Mouse (Mus musculus): ENCODE results near the gene Ccdc177. TPM values are rescaled to one million over a fixed set of nuclear protein-coding genes. Genes with fewer than 3 reads are reported as not detected.
A peak's percentile ranks its signal among the peaks of the same experiment; 100 is the strongest.

Ccdc177 gene
- polyA plus RNA-seq, 1 experiment from 2014 or later, result 7.8 TPM

- H3K4me3 ChIP-seq (replicated peaks), result no peak overlapping the region
- H3K36me3 ChIP-seq (replicated peaks), result peaks cover 44% of the 10 kb centered on the region
- H3K9ac ChIP-seq, result no peak overlapping the region
- no peak for ATAC-seq (ENCODE audit: low FRiP score)
- H3K27me3 ChIP-seq, result no peaks in the 10 kb centered on the region
- H3K27ac ChIP-seq, result no peak overlapping the region
- H3K4me1 ChIP-seq, result peaks cover under 1% of the 10 kb centered on the region; the same call in 1 of the 2 replicates
- 92% methylated on average over 6 of the region's 6 CpGs for WGBS
- H3K9me3 ChIP-seq, result peaks cover 14% of the 10 kb centered on the region
- no peak overlapping the region for H3K4me2 ChIP-seq
These were observed 8.9 kb downstream of the Ccdc177 start for GRCm38 (mm10) chr12:80751556-80751955.

- H3K4me2 ChIP-seq, result no peak overlapping the region
- peak; percentile 58; the same call in 1 of the 2 replicates for ATAC-seq (ENCODE audit: low FRiP score)
- no peaks in the 10 kb centered on the region for H3K36me3 ChIP-seq (replicated peaks)
- no peaks in the 10 kb centered on the region for H3K9me3 ChIP-seq
- H3K4me1 ChIP-seq, result peaks cover 11% of the 10 kb centered on the region
- H3K27ac ChIP-seq, result peak overlapping the region; percentile 65
- H3K4me3 ChIP-seq (replicated peaks), result no peak overlapping the region
- 55% methylated on average over 8 of the region's 8 CpGs for WGBS
- H3K9ac ChIP-seq, result no peak overlapping the region
- H3K27me3 ChIP-seq, result 0 out of 2 replicates have a peak, but pooled peaks cover under 1% of the 10 kb centered on the region
These were observed 14.3 kb downstream of the Ccdc177 start for GRCm38 (mm10) chr12:80746031-80746813.

DNA sequence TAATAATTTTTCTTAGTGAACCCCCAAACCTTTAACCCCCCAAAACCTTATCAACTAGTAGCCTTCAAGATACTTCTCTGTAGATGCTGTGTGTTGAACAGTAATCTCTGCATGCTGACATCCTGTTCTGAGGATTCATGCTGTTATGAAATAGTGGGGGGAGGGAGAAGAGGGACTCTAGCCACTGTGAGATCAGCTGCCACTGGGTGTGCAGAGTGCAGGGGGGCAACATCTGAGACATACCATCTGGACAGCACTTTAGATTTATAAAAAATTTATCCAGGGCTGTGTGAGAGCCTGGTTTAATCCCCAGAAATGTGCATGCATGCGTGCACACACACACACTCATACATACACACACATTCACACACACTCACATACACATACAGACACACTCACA, 15.9 kb downstream of the Ccdc177 start:
- Histone ChIP-seq H3K4me2 (no peak overlapping the region), H3K9me3 (no peaks in the 10 kb centered on the region), H3K9ac (no peak overlapping the region), H3K36me3 (replicated peaks) (no peaks in the 10 kb centered on the region), H3K27ac (no peak overlapping the region), H3K4me1 (peaks cover 15% of the 10 kb centered on the region), H3K4me3 (replicated peaks) (no peak overlapping the region), H3K27me3 (0 out of 2 replicates have a peak, but pooled peaks cover 3% of the 10 kb centered on the region)
- 94% methylated on average over 1 of the region's 1 CpGs for WGBS
- no peak for ATAC-seq (ENCODE audit: low FRiP score)

DNA sequence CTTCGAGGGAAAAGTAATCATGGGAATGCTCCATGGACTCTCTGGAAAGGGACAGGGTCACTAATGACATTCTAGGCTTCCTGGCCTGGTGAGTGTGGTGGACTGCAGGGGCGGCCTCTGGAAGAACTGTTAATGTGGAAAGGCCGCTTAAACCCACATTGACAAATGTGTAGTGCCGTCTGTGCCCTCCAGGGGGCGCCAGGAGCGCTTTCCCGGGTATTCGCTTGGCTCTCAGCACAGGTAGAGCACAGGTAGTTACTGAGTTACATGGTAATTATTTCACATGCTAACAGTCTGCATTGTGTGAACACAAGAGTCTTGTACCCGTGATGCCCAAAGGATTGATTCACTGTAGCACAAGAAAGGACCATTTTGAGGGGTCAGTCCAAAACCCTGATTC, 21.0 kb downstream of the Ccdc177 start:
- ATAC-seq (ENCODE audit: low FRiP score), result no peak
- H3K9ac ChIP-seq, result no peak overlapping the region
- no peaks in the 10 kb centered on the region for H3K9me3 ChIP-seq
- no peak overlapping the region for H3K4me3 ChIP-seq (replicated peaks)
- H3K36me3 ChIP-seq (replicated peaks), result no peaks in the 10 kb centered on the region
- H3K4me2 ChIP-seq, result no peak overlapping the region
- WGBS, result 35% methylated on average over 9 of the region's 9 CpGs
- no peak overlapping the region for H3K27ac ChIP-seq
- H3K27me3 ChIP-seq, result 0 out of 2 replicates have a peak, but pooled peaks cover 3% of the 10 kb centered on the region
- H3K4me1 ChIP-seq, result peaks cover 24% of the 10 kb centered on the region

DNA sequence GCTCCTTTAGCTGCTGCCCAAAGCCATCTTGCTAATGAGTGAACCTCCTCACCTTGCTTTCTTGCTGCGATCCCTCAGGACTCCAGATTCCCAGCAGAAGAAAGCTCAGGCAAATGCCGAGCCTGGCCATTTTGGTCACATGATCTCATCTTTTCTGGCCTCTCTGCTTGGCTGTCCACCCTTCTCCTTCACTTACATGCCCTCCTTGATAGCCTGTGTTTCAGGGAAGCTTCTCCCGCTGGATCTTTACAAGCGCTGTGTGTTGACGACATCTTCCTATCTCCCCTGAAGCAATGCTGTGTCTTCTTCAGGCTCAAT, 23.2 kb downstream of the Ccdc177 start:
- peak overlapping the region; percentile 40 for H3K4me2 ChIP-seq
- H3K4me3 ChIP-seq (replicated peaks), result no peak overlapping the region
- H3K36me3 ChIP-seq (replicated peaks), result no peaks in the 10 kb centered on the region
- peak overlapping the region; percentile 89 for H3K27ac ChIP-seq
- H3K27me3 ChIP-seq, result 0 out of 2 replicates have a peak, but pooled peaks cover 3% of the 10 kb centered on the region
- 63% methylated on average over 5 of the region's 5 CpGs for WGBS
- H3K9me3 ChIP-seq, result no peaks in the 10 kb centered on the region
- peak; percentile 6 for ATAC-seq (ENCODE audit: low FRiP score)
- H3K4me1 ChIP-seq, result peaks cover 24% of the 10 kb centered on the region
- peak overlapping the region; percentile 21; the same call in 1 of the 2 replicates for H3K9ac ChIP-seq

GRCm38 (mm10) chr12:80736464-80737282, 23.8 kb downstream of the Ccdc177 start:
- peak overlapping the region; percentile 40 for H3K4me2 ChIP-seq

DNA sequence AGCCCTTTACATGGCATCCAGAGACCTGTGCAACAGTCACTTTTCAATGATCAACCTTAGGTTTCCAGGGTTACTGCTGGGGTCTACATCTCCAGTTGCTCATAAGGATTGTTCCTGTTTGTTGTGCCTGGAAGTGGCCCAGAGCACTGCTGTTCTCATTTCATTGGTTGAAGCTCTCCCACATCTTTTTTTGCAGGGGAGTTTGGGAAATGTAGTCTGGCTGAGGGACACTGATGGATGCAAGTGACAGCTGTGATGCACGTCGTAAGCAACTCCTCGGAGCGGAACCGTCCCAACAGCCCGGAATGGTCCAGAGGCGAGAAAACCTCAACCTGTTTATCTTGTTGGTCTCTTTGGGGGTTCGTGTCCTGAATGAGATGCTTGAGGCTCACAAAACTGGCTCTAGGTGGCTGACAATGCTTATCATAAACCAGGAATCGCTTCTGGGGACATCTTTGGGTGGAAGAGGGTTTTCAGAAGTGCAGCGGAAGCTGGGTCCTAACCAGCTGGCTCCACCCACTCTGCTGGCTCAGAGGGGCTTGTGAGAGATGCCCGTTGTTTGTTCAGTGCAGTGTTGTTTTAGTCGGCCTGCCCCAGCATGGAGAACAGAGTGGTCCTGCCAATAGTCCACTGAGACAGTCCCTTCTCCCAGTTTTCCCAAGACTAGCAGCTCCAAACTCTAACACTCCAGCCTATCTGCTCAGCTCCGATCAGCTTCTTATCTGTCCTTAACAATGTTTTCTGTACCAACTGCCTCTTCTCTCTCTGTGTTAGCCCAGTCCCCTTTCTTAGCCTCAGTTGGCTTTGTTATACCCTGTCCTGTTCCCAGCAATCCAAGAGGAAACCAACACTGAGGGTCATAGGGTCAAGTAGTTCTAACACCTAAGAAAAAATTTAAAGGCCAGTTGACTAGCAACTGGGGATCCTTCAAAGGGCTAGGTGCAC, 25.7 kb downstream of the Ccdc177 start:
- H3K36me3 ChIP-seq (replicated peaks), result no peaks in the 10 kb centered on the region
- no peak overlapping the region for H3K4me2 ChIP-seq
- no peak overlapping the region; the same call in 1 of the 2 replicates for H3K27ac ChIP-seq
- H3K4me3 ChIP-seq (replicated peaks), result no peak overlapping the region
- no peaks in the 10 kb centered on the region for H3K27me3 ChIP-seq
- no peak for ATAC-seq (ENCODE audit: low FRiP score)
- no peak overlapping the region for H3K9ac ChIP-seq
- no peaks in the 10 kb centered on the region for H3K9me3 ChIP-seq
- peaks cover 21% of the 10 kb centered on the region for H3K4me1 ChIP-seq
- WGBS, result 66% methylated on average over 13 of the region's 13 CpGs

More at GRCm38 (mm10) chr12:80736464-80737282, 23.8 kb downstream of the Ccdc177 start:
- Histone ChIP-seq H3K36me3 (replicated peaks) (no peaks in the 10 kb centered on the region), H3K27ac (peak overlapping the region; percentile 89), H3K9ac (peak overlapping the region; percentile 21; the same call in 1 of the 2 replicates), H3K4me3 (replicated peaks) (no peak overlapping the region), H3K9me3 (no peaks in the 10 kb centered on the region), H3K27me3 (0 out of 2 replicates have a peak, but pooled peaks cover 3% of the 10 kb centered on the region), H3K4me1 (peaks cover 24% of the 10 kb centered on the region)
- 16% methylated on average over 13 of the region's 13 CpGs for WGBS
- ATAC-seq (ENCODE audit: low FRiP score), result peak; percentile 77

GRCm38 (mm10) chr12:80730567-80730966, 29.9 kb downstream of the Ccdc177 start:
- Histone ChIP-seq H3K9me3 (no peaks in the 10 kb centered on the region), H3K4me1 (no peaks in the 10 kb centered on the region; the same call in 1 of the 2 replicates), H3K36me3 (replicated peaks) (no peaks in the 10 kb centered on the region), H3K4me2 (peak overlapping the region; percentile 21; the same call in 1 of the 2 replicates), H3K27me3 (0 out of 2 replicates have a peak, but pooled peaks cover 6% of the 10 kb centered on the region), H3K27ac (no peak overlapping the region; the same call in 1 of the 2 replicates), H3K4me3 (replicated peaks) (no peak overlapping the region), H3K9ac (no peak overlapping the region)
- WGBS, result 5% methylated on average over 9 of the region's 9 CpGs
- ATAC-seq (ENCODE audit: low FRiP score), result peak; percentile 88

DNA sequence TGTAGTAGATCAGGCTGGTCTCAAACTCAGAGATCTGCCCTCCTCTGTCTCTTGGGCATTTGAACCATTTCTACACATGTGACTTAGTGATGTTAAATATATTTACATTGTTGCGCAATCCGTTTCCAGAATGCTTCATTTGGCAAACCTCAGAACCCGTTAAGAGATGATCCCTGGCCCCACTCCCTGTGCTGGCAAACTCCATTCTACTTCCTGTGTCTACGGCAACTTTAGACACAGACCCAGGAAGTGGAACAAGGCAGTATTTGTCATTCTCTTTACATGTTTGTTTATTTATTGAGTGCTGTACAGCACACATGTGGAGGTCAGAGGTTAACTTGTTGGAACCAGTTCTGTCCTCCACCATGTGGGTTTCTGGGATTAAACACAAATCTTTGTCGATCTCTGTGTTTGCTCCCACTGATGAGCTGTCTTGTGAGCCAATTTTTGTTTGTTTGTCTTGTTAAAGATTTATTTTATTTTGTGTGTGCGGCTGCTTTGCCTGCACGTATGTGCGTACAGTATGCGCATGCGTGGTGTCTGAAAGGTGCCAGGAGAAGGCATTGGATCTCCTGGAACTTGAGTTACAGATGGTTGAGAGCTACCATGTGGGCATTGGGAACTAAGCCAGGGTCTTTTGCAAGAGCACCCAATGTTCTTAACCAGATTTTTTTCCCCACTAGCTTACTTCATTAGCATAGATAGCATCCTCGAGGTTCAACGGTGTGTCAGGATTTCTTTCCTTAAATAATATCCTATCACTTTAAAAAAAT, 30.5 kb downstream of the Ccdc177 start:
- Histone ChIP-seq H3K9ac (no peak overlapping the region), H3K36me3 (replicated peaks) (no peaks in the 10 kb centered on the region), H3K4me3 (replicated peaks) (no peak overlapping the region), H3K9me3 (no peaks in the 10 kb centered on the region), H3K27me3 (0 out of 2 replicates have a peak, but pooled peaks cover 6% of the 10 kb centered on the region), H3K27ac (no peak overlapping the region), H3K4me1 (no peaks in the 10 kb centered on the region), H3K4me2 (no peak overlapping the region)
- 84% methylated on average over 12 of the region's 12 CpGs for WGBS
- no peak for ATAC-seq (ENCODE audit: low FRiP score)

DNA sequence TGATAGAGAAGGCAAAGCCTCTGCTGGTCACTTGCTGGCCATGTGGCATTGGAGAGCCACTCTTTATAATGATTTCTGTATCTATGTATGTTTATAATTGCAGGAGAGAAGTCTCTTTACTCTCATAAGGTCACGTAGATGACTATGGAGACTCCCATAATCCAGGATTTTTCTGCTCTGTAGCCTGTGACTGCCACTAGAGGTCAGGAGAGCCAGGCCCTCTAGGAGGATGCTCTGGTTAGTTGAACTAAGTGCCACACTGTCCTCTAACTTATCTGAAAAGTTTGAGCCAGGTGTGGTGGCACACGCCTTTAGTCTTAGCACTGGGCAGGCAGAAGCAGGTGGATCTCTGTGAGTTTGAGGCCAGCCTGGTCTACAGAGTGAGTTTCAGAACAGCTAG, 31.7 kb downstream of the Ccdc177 start:
- no peak for ATAC-seq (ENCODE audit: low FRiP score)
- H3K27me3 ChIP-seq, result 0 out of 2 replicates have a peak, but pooled peaks cover 6% of the 10 kb centered on the region
- H3K27ac ChIP-seq, result no peak overlapping the region
- H3K9ac ChIP-seq, result no peak overlapping the region
- H3K36me3 ChIP-seq (replicated peaks), result no peaks in the 10 kb centered on the region
- H3K9me3 ChIP-seq, result no peaks in the 10 kb centered on the region
- WGBS, result 63% methylated on average over 2 of the region's 2 CpGs
- H3K4me2 ChIP-seq, result no peak overlapping the region
- H3K4me1 ChIP-seq, result no peaks in the 10 kb centered on the region
- H3K4me3 ChIP-seq (replicated peaks), result no peak overlapping the region

DNA sequence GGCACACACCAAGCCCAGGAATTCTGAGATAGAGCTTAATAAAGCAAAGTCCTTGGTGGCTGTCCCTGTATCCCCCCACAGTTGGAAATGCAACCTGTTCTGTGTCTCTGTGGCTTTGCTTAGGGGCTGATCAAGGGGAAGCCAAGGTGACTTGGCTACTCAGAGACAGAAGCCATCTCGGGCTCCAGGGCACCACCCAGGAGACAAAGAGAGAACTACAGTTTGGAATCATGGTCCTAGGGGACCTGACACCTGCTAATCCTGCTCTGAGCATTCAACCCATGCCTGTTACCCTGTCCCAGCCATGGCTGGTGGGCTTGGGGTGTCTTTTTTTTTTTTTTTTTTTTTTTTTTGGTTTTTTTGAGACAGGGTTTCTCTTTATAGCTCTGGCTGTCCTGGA, 32.3 kb downstream of the Ccdc177 start:
- H3K9me3 ChIP-seq, result no peaks in the 10 kb centered on the region
- no peak overlapping the region for H3K4me2 ChIP-seq
- H3K4me1 ChIP-seq, result no peaks in the 10 kb centered on the region
- WGBS, result 22% methylated on average over 1 of the region's 1 CpGs
- no peaks in the 10 kb centered on the region for H3K36me3 ChIP-seq (replicated peaks)
- no peak overlapping the region for H3K4me3 ChIP-seq (replicated peaks)
- no peak for ATAC-seq (ENCODE audit: low FRiP score)
- H3K27me3 ChIP-seq, result 0 out of 2 replicates have a peak, but pooled peaks cover 6% of the 10 kb centered on the region
- no peak overlapping the region for H3K9ac ChIP-seq
- no peak overlapping the region for H3K27ac ChIP-seq
